Mouse (Mus musculus): ENCODE data around the gene Clip4.
"Not testable (repeated sequence)": the region's sequence is repeated elsewhere in the genome, so short reads cannot be mapped to it uniquely, and the experiment has no call there.

Gene Clip4

GRCm38 (mm10) chr17:71768173-71768572 lies at the start of gene Clip4:
Gene Clip4 (plus strand): TSS chr17:71768473.
- DNase-seq, result not testable (repeated sequence)

- peak; percentile 66 to 71 for DNase-seq
These were observed 47.8 kb upstream of the Clip4 start for GRCm38 (mm10) chr17:71720434-71720833.

GRCm38 (mm10) chr17:71721019-71721418 lies 47.3 kb upstream of the Clip4 start:
- DNase-seq, result no peak

GRCm38 (mm10) chr17:71730655-71731054 lies 37.6 kb upstream of the Clip4 start:
- DNase-seq, result no peak

- DNase-seq, result no peak
These were observed 31.8 kb upstream of the Clip4 start for GRCm38 (mm10) chr17:71736442-71736841.

- DNase-seq, result no peak
These were observed 26.1 kb upstream of the Clip4 start for GRCm38 (mm10) chr17:71742156-71742555.

- DNase-seq, result no peak
These were observed 25.3 kb upstream of the Clip4 start for GRCm38 (mm10) chr17:71742935-71743334.

- peak; percentile 54 to 67 for DNase-seq
These were observed 22.2 kb upstream of the Clip4 start for GRCm38 (mm10) chr17:71746114-71746513.

GRCm38 (mm10) chr17:71747561-71747960 lies 20.7 kb upstream of the Clip4 start:
- no peak for DNase-seq

- peak; percentile 27 to 43 for DNase-seq
These were observed 18.6 kb upstream of the Clip4 start for GRCm38 (mm10) chr17:71749616-71750168.

- DNase-seq, result no peak
These were observed 15.4 kb upstream of the Clip4 start, which contains the start of gene Pcare for GRCm38 (mm10) chr17:71752831-71753230. Gene Pcare (minus strand): TSS chr17:71752894.

GRCm38 (mm10) chr17:71760536-71760935 lies 7.7 kb upstream of the Clip4 start:
- no peak for DNase-seq

GRCm38 (mm10) chr17:71769564-71769963 lies 1.3 kb downstream of the Clip4 start:
- no peak for DNase-seq

GRCm38 (mm10) chr17:71770696-71771095 lies 2.4 kb downstream of the Clip4 start:
- no peak for DNase-seq

GRCm38 (mm10) chr17:71774173-71774572 lies 5.9 kb downstream of the Clip4 start:
- no peak for DNase-seq

- no peak for DNase-seq
These were observed 7.0 kb downstream of the Clip4 start for GRCm38 (mm10) chr17:71775279-71775678.

- DNase-seq, result no peak
These were observed 10.4 kb downstream of the Clip4 start for GRCm38 (mm10) chr17:71778696-71779095.

GRCm38 (mm10) chr17:71780490-71780889 lies 12.2 kb downstream of the Clip4 start:
- DNase-seq, result no peak

GRCm38 (mm10) chr17:71780945-71781344 lies 12.7 kb downstream of the Clip4 start:
- peak in 1 of 2 experiments; percentile 10 for DNase-seq

- peak; percentile 4 to 5 for DNase-seq
These were observed 14.0 kb downstream of the Clip4 start for GRCm38 (mm10) chr17:71782242-71782698.

GRCm38 (mm10) chr17:71782699-71783365 lies 14.6 kb downstream of the Clip4 start:
- DNase-seq, result no peak

GRCm38 (mm10) chr17:71783366-71783735 lies 15.1 kb downstream of the Clip4 start:
- DNase-seq, result no peak

GRCm38 (mm10) chr17:71786456-71786855 lies 18.2 kb downstream of the Clip4 start:
- no peak for DNase-seq

- DNase-seq, result no peak
These were observed 22.8 kb downstream of the Clip4 start for GRCm38 (mm10) chr17:71791109-71791508.

- no peak for DNase-seq
These were observed 23.3 kb downstream of the Clip4 start for GRCm38 (mm10) chr17:71791622-71792021.

Data from cerebellum, postnatal 36 days (tissue).